ENCODE assay signal across 7 mouse cellular contexts in genomic region chr4:139168985-139169747, GRCm38 (mm10). TPM values are rescaled to one million over a fixed set of nuclear protein-coding genes. Genes with fewer than 3 reads are reported as not detected.
DNase-seq lines count a peak whose midpoint lies in the region; ATAC-seq and TF ChIP-seq lines count a peak whose summit lies in the region.

No protein-coding gene starts in this region.

- no peak for TF ChIP-seq CTCF in cerebellum, adult 2 months (IDR thresholded peaks at IDR 0.05; ENCODE audit: borderline replicate concordance, insufficient read depth, low read depth, low read length)

- H3K4me1 ChIP-seq in cerebellum, adult 2 months (ENCODE audit: control insufficient read depth, insufficient read depth, low read length): no peaks in the 10 kb centered on the region

- H3K27ac ChIP-seq in cerebellum, adult 2 months (ENCODE audit: insufficient read depth, low read length): no peak overlapping the region

- TF ChIP-seq POLR2A in cerebellum, adult 2 months (IDR thresholded peaks at IDR 0.05; ENCODE audit: borderline replicate concordance, insufficient read depth, low read length): no peak

- 57% methylated on average over 15 of the region's 15 CpGs for WGBS in cerebellum, adult 2 months

- ATAC-seq in erythroid progenitor cell, adult 5-6 weeks (replicated peaks; ENCODE audit: low FRiP score, poor library complexity, severe bottlenecking): peak; percentile 78
- peak; percentile 96 for ATAC-seq in megakaryocyte, adult 5-6 weeks (ENCODE audit: poor library complexity, severe bottlenecking)

- DNase-seq in 416B (ENCODE audit: low read depth): peak; percentile 90
- DNase-seq in CD4-positive helper T cell, adult 2 months (ENCODE audit: low read depth, low spot score): peak; percentile 34
- no peak for DNase-seq in cerebellum, adult 2 months
- no peak for DNase-seq in layer of hippocampus, postnatal 36 days
- no peak for DNase-seq in kidney, postnatal 14 days

- no peak overlapping the region for H3K4me3 ChIP-seq in cerebellum, adult 2 months (replicated peaks; ENCODE audit: insufficient read depth, low read depth, low read length)

- no peaks in the 10 kb centered on the region for H3K27me3 ChIP-seq in cerebellum, adult 2 months (ENCODE audit: control insufficient read depth, insufficient read depth, low read length)

RNA-seq across cellular contexts. Expression of gene Capzb, which starts 23.5 kb away (rescaled TPM):
- total RNA-seq in erythroid progenitor cell, adult 5-6 weeks (2015; ENCODE audit: low replicate concordance): 94.3 and 141 TPM in 2 replicates
- 29.4 and 35.6 TPM in 2 replicates for total RNA-seq in erythroid progenitor cell, adult 5-6 weeks (2017; ENCODE audit: low replicate concordance)
- total RNA-seq in megakaryocyte, adult 5-6 weeks (2015): 683 and 689 TPM in 2 replicates
- total RNA-seq in megakaryocyte, adult 5-6 weeks (2017): 251 and 275 TPM in 2 replicates
- polyA plus RNA-seq in cerebellum, adult 2 months (2012; rRNA removed): 199 and 220 TPM in 2 replicates
- total RNA-seq in layer of hippocampus, postnatal 36 days (2021): 100 to 1,000 TPM; 417 to 423 TPM

RNA-seq across cellular contexts. Expression of gene Minos1, which starts 38.3 kb away (rescaled TPM):
- 134 and 193 TPM in 2 replicates for total RNA-seq in erythroid progenitor cell, adult 5-6 weeks (2015; ENCODE audit: low replicate concordance)
- 116 and 230 TPM in 2 replicates for total RNA-seq in erythroid progenitor cell, adult 5-6 weeks (2017; ENCODE audit: low replicate concordance)
- total RNA-seq in megakaryocyte, adult 5-6 weeks (2015): 318 and 395 TPM in 2 replicates
- total RNA-seq in megakaryocyte, adult 5-6 weeks (2017): 120 and 123 TPM in 2 replicates
- polyA plus RNA-seq in cerebellum, adult 2 months (2012; rRNA removed): 212 and 218 TPM in 2 replicates
- 100 to 1,000 TPM; 198 to 212 TPM for total RNA-seq in layer of hippocampus, postnatal 36 days (2021)

Comparison
In these comparisons a context has a peak if more than half of its experiments do, and no peak if none do; other contexts are left out.
1. DNase-seq: peak in 416B (single experiment) and CD4-positive helper T cell, adult 2 months (single experiment); none in cerebellum, adult 2 months (0 of 2), layer of hippocampus, postnatal 36 days (0 of 2) and kidney, postnatal 14 days (single experiment).